Comparison of ENCODE assay signal across 11 mouse cellular contexts in the genomic region with DNA sequence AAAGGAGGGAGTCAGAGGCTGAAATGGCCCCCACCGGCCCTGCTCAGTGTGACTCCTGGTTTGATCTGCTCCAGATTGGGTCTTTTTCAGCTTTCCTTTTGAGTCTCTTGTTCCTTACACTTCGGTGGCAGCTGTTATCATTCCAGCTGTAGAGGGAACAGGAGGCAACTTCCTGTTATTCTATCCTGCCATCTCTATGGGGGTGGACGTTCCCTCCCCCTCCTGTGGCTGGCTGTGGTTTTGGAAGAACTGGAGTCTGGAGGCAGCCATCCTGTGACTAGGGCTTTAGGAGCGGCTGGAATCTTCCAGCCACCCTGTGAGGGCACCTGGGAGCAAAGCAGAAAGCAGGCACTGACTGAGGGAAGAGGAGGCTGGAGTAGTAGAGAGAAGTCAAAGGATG. TPM values are rescaled to one million over a fixed set of nuclear protein-coding genes. Genes with fewer than 3 reads are reported as not detected.
DNase-seq lines count a peak whose midpoint lies in the region; ATAC-seq and TF ChIP-seq lines count a peak whose summit lies in the region.
"Had no signal": no experiment of that assay in that cellular context is flagged by ENCODE, and none has a peak within 500 bp of the region (broad histone marks: within the 10 kb centered on the region; RNA-seq: fewer than 3 reads in every experiment).

No protein-coding gene starts in this region.

- no peak for TF ChIP-seq CTCF in C2C12 (IDR thresholded peaks at IDR 0.05; ENCODE audit: control insufficient read depth, insufficient read depth, insufficient read length)
- TF ChIP-seq CTCF in midbrain, postnatal 0 days (IDR thresholded peaks at IDR 0.05) = no peak

- peaks cover 48% of the 10 kb centered on the region for H3K4me1 ChIP-seq in heart, embryonic 10.5 days
- H3K4me1 ChIP-seq in midbrain, postnatal 0 days (ENCODE audit: insufficient read depth, low read length) = 0 out of 2 replicates have a peak, but pooled peaks cover 8% of the 10 kb centered on the region
- peaks cover 23% of the 10 kb centered on the region for H3K4me1 ChIP-seq in liver, embryonic 12.5 days

- no peaks in the 10 kb centered on the region for H3K27me3 ChIP-seq in heart, embryonic 10.5 days (ENCODE audit: insufficient read depth, poor library complexity, severe bottlenecking)
- no peaks in the 10 kb centered on the region for H3K27me3 ChIP-seq in C2C12 (ENCODE audit: control insufficient read depth, insufficient read depth, insufficient read length)
- H3K27me3 ChIP-seq in midbrain, postnatal 0 days (ENCODE audit: insufficient read depth, low read length) = no peaks in the 10 kb centered on the region; the same call in 1 of the 2 replicates
- peaks cover 7% of the 10 kb centered on the region; the same call in 1 of the 2 replicates for H3K27me3 ChIP-seq in liver, embryonic 12.5 days (replicated peaks)

- H3K4me3 ChIP-seq in heart, embryonic 10.5 days = no peak overlapping the region
- H3K4me3 ChIP-seq in C2C12 (ENCODE audit: insufficient read depth, poor library complexity, severe bottlenecking) = no peak overlapping the region
- H3K4me3 ChIP-seq in midbrain, postnatal 0 days (ENCODE audit: low read depth, low read length) = no peak overlapping the region
- H3K4me3 ChIP-seq in liver, embryonic 12.5 days = no peak overlapping the region

- H3ac ChIP-seq in C2C12 (ENCODE audit: control insufficient read depth, insufficient read length, low read depth) = peak overlapping the region; percentile 48

- no peak for ATAC-seq in midbrain, postnatal 0 days (ENCODE audit: low FRiP score)
- ATAC-seq in liver, embryonic 12.5 days = no peak

- peaks cover 15% of the 10 kb centered on the region for H3K79me2 ChIP-seq in C2C12 (ENCODE audit: control insufficient read depth, insufficient read depth)

- H3K9me3 ChIP-seq in heart, embryonic 10.5 days = no peaks in the 10 kb centered on the region
- H3K9me3 ChIP-seq in midbrain, postnatal 0 days (ENCODE audit: low read length) = no peaks in the 10 kb centered on the region
- H3K9me3 ChIP-seq in liver, embryonic 12.5 days (replicated peaks) = no peaks in the 10 kb centered on the region

- 17% methylated on average over 4 of the region's 4 CpGs for WGBS in heart, embryonic 10.5 days
- 44% methylated on average over 4 of the region's 4 CpGs for WGBS in midbrain, postnatal 0 days
- 25% methylated on average over 4 of the region's 4 CpGs for WGBS in liver, embryonic 12.5 days (ENCODE audit: insufficient replicate concordance)

- peaks cover 12% of the 10 kb centered on the region for H3K79me3 ChIP-seq in C2C12 (ENCODE audit: low read depth)

- H3K36me3 ChIP-seq in heart, embryonic 10.5 days = no peaks in the 10 kb centered on the region
- no peaks in the 10 kb centered on the region for H3K36me3 ChIP-seq in C2C12 (ENCODE audit: control insufficient read depth, insufficient read depth)
- no peaks in the 10 kb centered on the region for H3K36me3 ChIP-seq in midbrain, postnatal 0 days (ENCODE audit: insufficient read depth, low read length)
- no peaks in the 10 kb centered on the region for H3K36me3 ChIP-seq in liver, embryonic 12.5 days

- intact Hi-C loops in heart, postnatal 36 days (cut with DNase I) = loop anchor here (5.0 kb wide), 2 partner anchors 47 to 77 kb away; no protein-coding TSS in a partner anchor

- DNase-seq in heart, embryonic 10.5 days (ENCODE audit: low spot score) = no peak
- no peak for DNase-seq in heart, postnatal 36 days
- DNase-seq in embryo, embryonic 11.5 days (ENCODE audit: low read depth, low spot score) = peak; percentile 29
- DNase-seq in kidney, postnatal 10 days = peak; percentile 76
- DNase-seq in midbrain, postnatal 0 days (ENCODE audit: low spot score) = no peak
- no peak for DNase-seq in cerebellum, postnatal 36 days

- H3K27ac ChIP-seq in heart, embryonic 10.5 days = peak overlapping the region; percentile 79
- H3K27ac ChIP-seq in midbrain, postnatal 0 days (ENCODE audit: low read depth, low read length) = no peak overlapping the region
- H3K27ac ChIP-seq in liver, embryonic 12.5 days = no peak overlapping the region
- H3K27ac ChIP-seq: macrophage had no signal

- H3K9ac ChIP-seq in midbrain, postnatal 0 days (replicated peaks; ENCODE audit: low read length, poor library complexity, severe bottlenecking) = no peak overlapping the region
- no peak overlapping the region for H3K9ac ChIP-seq in liver, embryonic 12.5 days

- H3K4me2 ChIP-seq in midbrain, postnatal 0 days (ENCODE audit: low read depth, low read length, poor library complexity, severe bottlenecking) = no peak overlapping the region
- no peak overlapping the region for H3K4me2 ChIP-seq in liver, embryonic 12.5 days

TF ChIP-seq in C2C12, 6 proteins besides CTCF, POLR2A, EP300 and RAD21:
- TF ChIP-seq MYOD1 (IDR thresholded peaks at IDR 0.05; ENCODE audit: control insufficient read depth, insufficient read length, low read depth) (peak; percentile 93), USF1 (IDR thresholded peaks at IDR 0.05; ENCODE audit: low read depth) (no peak)
TF ChIP-seq in C2C12: peak in this region for 1.

RNA-seq across cellular contexts. Expression of a gene that starts 3.4 kb away (rescaled TPM):
- polyA plus RNA-seq in heart, embryonic 10.5 days (2016; fragmentation: Nextera tagmentation; extraction: Ambion mirVana) = 67.3 and 88.3 TPM in 2 replicates
- total RNA-seq in heart, postnatal 36 days (2021) = 100 to 1,000 TPM; 111 to 115 TPM
- 61.1 TPM for polyA plus RNA-seq in C2C12 (2012; fragmentation: generic; extraction: Trizol)
- 23.7 and 25.0 TPM in 2 replicates for total RNA-seq in midbrain, postnatal 0 days (2014; rRNA removed)
- 21.6 and 25.4 TPM in 2 replicates for polyA plus RNA-seq in midbrain, postnatal 0 days (2015; fragmentation: Nextera tagmentation; extraction: Ambion mirVana)
- 16.5 and 17.5 TPM in 2 replicates for polyA plus RNA-seq in liver, embryonic 12.5 days (2016; fragmentation: Nextera tagmentation; extraction: Ambion mirVana)

RNA-seq across cellular contexts. Expression of a gene that starts 34.9 kb away (rescaled TPM):
- polyA plus RNA-seq in heart, embryonic 10.5 days (2016; fragmentation: Nextera tagmentation; extraction: Ambion mirVana) = not detected in 2 replicates
- 1 to 10 TPM; 2.5 to 3.4 TPM for total RNA-seq in heart, postnatal 36 days (2021)
- polyA plus RNA-seq in C2C12 (2012; fragmentation: generic; extraction: Trizol) = not detected
- not detected in 2 replicates for total RNA-seq in midbrain, postnatal 0 days (2014; rRNA removed)
- polyA plus RNA-seq in midbrain, postnatal 0 days (2015; fragmentation: Nextera tagmentation; extraction: Ambion mirVana) = not detected in 2 replicates
- polyA plus RNA-seq in liver, embryonic 12.5 days (2016; fragmentation: Nextera tagmentation; extraction: Ambion mirVana) = not detected in 2 replicates
- total RNA-seq: layer of hippocampus, postnatal 25 days; neutrophil, adult 5-6 weeks had no signal
- polyA plus RNA-seq: macrophage had no signal

Comparison
In these comparisons a context has a peak if more than half of its experiments do, and no peak if none do; other contexts are left out.
1. DNase-seq: peak in embryo, embryonic 11.5 days (single experiment) and kidney, postnatal 10 days (single experiment); none in heart, embryonic 10.5 days (single experiment), heart, postnatal 36 days (0 of 2), midbrain, postnatal 0 days (single experiment) and cerebellum, postnatal 36 days (0 of 2).